Comparison of ENCODE assay signal across 8 mouse cellular contexts in the genomic region with DNA sequence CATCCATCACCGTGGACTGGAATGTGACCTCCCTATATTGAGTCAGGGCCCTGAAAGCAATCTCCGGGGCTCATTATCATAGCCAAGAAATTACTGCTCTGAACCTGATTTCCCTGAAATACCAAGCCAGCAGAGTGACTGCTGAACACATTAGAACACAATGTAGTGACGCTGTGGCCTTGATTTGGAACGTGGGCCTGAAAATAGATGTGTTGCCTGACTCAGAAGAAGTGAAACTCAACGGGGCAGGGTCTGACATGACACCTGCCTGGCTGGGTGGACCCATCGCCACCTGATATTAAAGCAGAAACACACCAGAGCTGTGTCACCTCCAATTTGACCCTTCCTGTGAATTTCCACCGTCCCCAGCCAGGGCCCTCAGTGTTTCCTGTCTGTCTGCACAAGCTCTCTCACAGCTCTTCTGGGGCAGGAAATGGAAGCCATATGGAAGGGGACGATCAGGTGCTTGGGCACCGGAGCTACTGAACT. TPM values are rescaled to one million over a fixed set of nuclear protein-coding genes. Genes with fewer than 3 reads are reported as not detected.
DNase-seq lines count a peak whose midpoint lies in the region; ATAC-seq lines count a peak whose summit lies in the region.

No protein-coding gene starts in this region.

- no peak overlapping the region for H3K4me3 ChIP-seq in lung, embryonic 16.5 days (ENCODE audit: low read length)

- H3K9me3 ChIP-seq in lung, embryonic 16.5 days (ENCODE audit: control insufficient read depth, low read length): no peaks in the 10 kb centered on the region

- WGBS in lung, embryonic 16.5 days: 12% methylated on average over 9 of the region's 9 CpGs

- ATAC-seq in lung, embryonic 16.5 days (ENCODE audit: low read depth): peak; percentile 56

- H3K27me3 ChIP-seq in lung, embryonic 16.5 days (ENCODE audit: control insufficient read depth, insufficient read depth, low read depth, low read length): peaks cover 2% of the 10 kb centered on the region; the same call in 1 of the 2 replicates

- H3K4me1 ChIP-seq in lung, embryonic 16.5 days (replicated peaks; ENCODE audit: control insufficient read depth, insufficient read depth, low read length): peaks cover 3% of the 10 kb centered on the region; the same call in 1 of the 2 replicates

- H3K9ac ChIP-seq in lung, embryonic 16.5 days (ENCODE audit: low read length): no peak overlapping the region

- intact Hi-C loops in left cerebral cortex, postnatal 4 days (cut with DNase I): no loop called here

- H3K4me2 ChIP-seq in lung, embryonic 16.5 days (ENCODE audit: low read depth, low read length): no peak overlapping the region

- peak; percentile 25 for DNase-seq in gastrocnemius, postnatal 25 days
- no peak for DNase-seq in gastrocnemius, adult 18-20 months (ENCODE audit: low spot score)
- peak; percentile 72 for DNase-seq in embryo, embryonic 10.5 days (ENCODE audit: low spot score)
- DNase-seq in heart, postnatal 4 days: peak; percentile 51
- no peak for DNase-seq in left cerebral cortex, postnatal 4 days
- DNase-seq in right cerebral cortex, postnatal 4 days: no peak
- no peak for DNase-seq in cerebellum, postnatal 14 days

- H3K36me3 ChIP-seq in lung, embryonic 16.5 days (ENCODE audit: control insufficient read depth, insufficient read depth, low read length): peaks cover 5% of the 10 kb centered on the region; the same call in 1 of the 2 replicates

- H3K27ac ChIP-seq in lung, embryonic 16.5 days (ENCODE audit: low read length): peak overlapping the region; percentile 10; the same call in 1 of the 2 replicates

RNA-seq across cellular contexts. Expression of a gene that starts 13.0 kb away (rescaled TPM):
- total RNA-seq in gastrocnemius, postnatal 25 days (2021): 10 to 100 TPM; 51.5 to 57.7 TPM
- 10 to 100 TPM; 35.7 to 58.2 TPM for total RNA-seq in gastrocnemius, adult 18-20 months (2021)
- 100 to 1,000 TPM; 172 to 177 TPM for total RNA-seq in heart, postnatal 4 days (2021)
- polyA plus RNA-seq in lung, embryonic 16.5 days (2015; fragmentation: Nextera tagmentation; extraction: Ambion mirVana): 5.2 and 5.3 TPM in 2 replicates
- total RNA-seq in left cerebral cortex, postnatal 4 days (2021): 10 to 100 TPM; 28.0 to 30.4 TPM

RNA-seq across cellular contexts. Expression of a gene that starts 26.8 kb away (rescaled TPM):
- 100 to 1,000 TPM; 171 to 173 TPM for total RNA-seq in gastrocnemius, postnatal 25 days (2021)
- total RNA-seq in gastrocnemius, adult 18-20 months (2021): 100 to 1,000 TPM; 174 to 210 TPM
- total RNA-seq in heart, postnatal 4 days (2021): 100 to 1,000 TPM; 226 to 230 TPM
- polyA plus RNA-seq in lung, embryonic 16.5 days (2015; fragmentation: Nextera tagmentation; extraction: Ambion mirVana): 98.8 and 105 TPM in 2 replicates
- total RNA-seq in left cerebral cortex, postnatal 4 days (2021): 10 to 100 TPM; 91.1 to 93.9 TPM

RNA-seq across cellular contexts. Expression of a gene that starts 51.2 kb away (rescaled TPM):
- total RNA-seq in gastrocnemius, postnatal 25 days (2021): 10 to 100 TPM in 1 of 2 experiments, 1 to 10 TPM in 1; 6.7 to 12.8 TPM
- total RNA-seq in gastrocnemius, adult 18-20 months (2021): 10 to 100 TPM in 1 of 2 experiments, 1 to 10 TPM in 1; 5.0 to 10.8 TPM
- total RNA-seq in heart, postnatal 4 days (2021): 1 to 10 TPM in 1 of 2 experiments, under 1 TPM in 1; 0.21 to 1.1 TPM
- 0.38 TPM in 1 of 2 replicates, not detected in the other for polyA plus RNA-seq in lung, embryonic 16.5 days (2015; fragmentation: Nextera tagmentation; extraction: Ambion mirVana)
- total RNA-seq in left cerebral cortex, postnatal 4 days (2021): 10 to 100 TPM; 12.6 to 13.1 TPM

Comparison
In these comparisons a context has a peak if more than half of its experiments do, and no peak if none do; other contexts are left out.
1. DNase-seq: peak in gastrocnemius, postnatal 25 days (single experiment), embryo, embryonic 10.5 days (single experiment) and heart, postnatal 4 days (single experiment); none in gastrocnemius, adult 18-20 months (single experiment), left cerebral cortex, postnatal 4 days (single experiment), right cerebral cortex, postnatal 4 days (single experiment) and cerebellum, postnatal 14 days (0 of 2).